Mouse (Mus musculus): Measurements from ENCODE around the gene Asns.
"Not testable (repeated sequence)": the region's sequence is repeated elsewhere in the genome, so short reads cannot be mapped to it uniquely, and the experiment has no call there.

Gene Asns

GRCm38 (mm10) chr6:7676194-7676901 lies 16.7 kb downstream of the Asns start:
- DNase-seq = no peak

- DNase-seq = no peak
Observed at GRCm38 (mm10) chr6:7672438-7673253, 20.4 kb downstream of the Asns start.

GRCm38 (mm10) chr6:7671429-7671828 lies 21.6 kb downstream of the Asns start:
- DNase-seq = no peak

GRCm38 (mm10) chr6:7670588-7670987 lies 22.5 kb downstream of the Asns start:
- DNase-seq = no peak

- DNase-seq = no peak
Observed at GRCm38 (mm10) chr6:7669721-7670120, 23.3 kb downstream of the Asns start.

GRCm38 (mm10) chr6:7668332-7668731 lies 24.7 kb downstream of the Asns start:
- DNase-seq = no peak

- DNase-seq = not testable (repeated sequence)
Observed at GRCm38 (mm10) chr6:7665902-7666301, 27.2 kb downstream of the Asns start.

- DNase-seq = no peak
Observed at GRCm38 (mm10) chr6:7661455-7661854, 31.6 kb downstream of the Asns start.

GRCm38 (mm10) chr6:7660377-7661080 lies 32.5 kb downstream of the Asns start:
- DNase-seq = peak in 1 of 2 experiments; percentile 18

GRCm38 (mm10) chr6:7656601-7657000 lies 36.5 kb downstream of the Asns start:
- DNase-seq = no peak

GRCm38 (mm10) chr6:7648458-7648857 lies 44.6 kb downstream of the Asns start:
- no peak for DNase-seq

Measured in kidney, postnatal 25 days (tissue).